Mouse (Mus musculus) brown adipose tissue, adult 24 weeks (tissue): Measurements from ENCODE around the gene Ttll1. TPM values are rescaled to one million over a fixed set of nuclear protein-coding genes. Genes with fewer than 3 reads are reported as not detected.

Source experiments
- H3K27ac ChIP-seq: fragments of 200-500 bp; replicated peaks from 2 replicates; pipeline ENCODE4 v1.5.1; 2012; ENCODE audit warnings: low read depth, mild to moderate bottlenecking, low read length
- H3K4me1 ChIP-seq: fragments of 200-500 bp; 2 replicates; pipeline ENCODE4 v1.6.1; 2012; ENCODE audit warnings: low read length, mixed read lengths; ENCODE audit not compliant: control insufficient read depth, insufficient read depth, insufficient read length
- H3K4me3 ChIP-seq: fragments of 200-500 bp; 2 replicates; pipeline ENCODE4 v1.5.1; 2012; ENCODE audit warnings: low read depth, mild to moderate bottlenecking, low read length, moderate library complexity; ENCODE audit not compliant: insufficient read depth
- polyA plus RNA-seq: library from polyadenylated mRNA; stranded (reverse); fragments of >200 nt; gene quantifications from 2 replicates; pipeline ENCODE4 v1.2.4, GENCODE M21; 2012; ENCODE audit not compliant: missing spikeins, insufficient read depth, insufficient read length

Gene Ttll1
- polyA plus RNA-seq, 1 experiment, result 6.0 TPM

DNA sequence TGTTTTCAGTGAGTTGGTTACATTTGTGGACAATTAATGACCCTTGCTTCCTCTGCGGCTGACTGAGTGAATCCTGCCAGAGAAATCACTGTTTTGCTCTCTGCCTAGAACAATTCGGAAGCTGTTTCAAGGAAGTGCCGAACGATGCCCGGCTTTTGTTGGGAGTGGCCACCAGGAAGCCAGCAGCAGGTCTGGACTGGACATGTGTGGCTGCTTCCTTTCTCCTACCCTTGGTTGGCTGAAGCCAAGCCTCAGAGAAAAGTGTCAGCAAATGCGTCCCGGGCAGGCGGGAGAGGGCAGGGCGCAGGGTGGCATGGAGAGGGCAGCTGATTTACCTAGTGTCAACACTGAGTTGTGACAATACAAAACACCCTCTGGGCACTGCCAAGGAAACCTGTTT is 19.5 kb upstream of the Ttll1 start:
- H3K4me1 ChIP-seq, result peaks cover 15% of the 10 kb centered on the region
- no peak overlapping the region; the same call in 1 of the 2 replicates for H3K4me3 ChIP-seq
- H3K27ac ChIP-seq, result peak overlapping the region; percentile 92

GRCm38 (mm10) chr15:83529765-83530164 is 19.1 kb upstream of the Ttll1 start:
- peak overlapping the region; percentile 92 for H3K27ac ChIP-seq
- H3K4me3 ChIP-seq, result no peak overlapping the region
- H3K4me1 ChIP-seq, result peaks cover 14% of the 10 kb centered on the region

DNA sequence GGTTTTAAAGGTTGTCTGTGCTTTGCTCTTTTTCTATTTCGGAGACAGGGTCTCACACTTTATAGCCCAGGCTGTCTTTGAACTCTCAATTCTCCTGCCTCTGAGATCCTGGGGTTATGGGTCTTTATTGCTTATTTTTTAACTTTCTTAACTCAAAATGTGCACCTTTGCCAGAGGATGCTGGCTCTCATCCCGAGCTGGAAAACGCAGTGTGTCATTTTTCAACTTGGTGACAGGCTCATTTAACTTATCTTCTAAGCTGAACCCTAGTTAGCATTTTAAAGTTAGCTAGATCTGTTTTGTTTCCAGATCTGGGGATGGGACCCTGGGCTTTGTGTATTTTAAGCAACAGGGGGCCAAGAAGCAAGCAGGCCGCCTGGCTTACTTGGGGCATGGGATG is 18.2 kb upstream of the Ttll1 start:
- Histone ChIP-seq H3K27ac (peak overlapping the region; percentile 92), H3K4me1 (peaks cover 14% of the 10 kb centered on the region), H3K4me3 (no peak overlapping the region)

DNA sequence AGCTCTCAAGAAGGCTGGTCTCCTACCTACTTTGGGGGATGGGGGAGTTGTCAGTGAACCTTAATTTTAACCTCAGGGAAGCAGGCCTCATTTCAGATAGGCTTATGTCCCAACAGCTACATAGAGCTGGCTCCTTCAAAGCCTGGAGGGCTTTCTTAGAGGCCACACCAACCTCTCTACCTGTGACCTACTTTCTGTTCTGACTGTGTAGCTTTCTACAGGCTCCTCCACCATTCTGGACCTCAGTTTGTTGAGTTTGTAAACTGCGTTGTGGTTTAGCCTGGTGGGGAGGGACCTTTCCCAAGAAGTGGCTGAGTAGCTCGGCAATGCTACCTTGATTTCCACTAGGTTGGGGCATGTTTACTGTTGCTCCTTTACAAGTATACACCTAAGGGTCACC is 17.1 kb upstream of the Ttll1 start:
- peak overlapping the region; percentile 59; the same call in 1 of the 2 replicates for H3K27ac ChIP-seq
- peak overlapping the region; percentile 84 for H3K4me3 ChIP-seq
- H3K4me1 ChIP-seq, result peaks cover 14% of the 10 kb centered on the region

- Histone ChIP-seq H3K4me3 (peak overlapping the region; percentile 84), H3K4me1 (peaks cover 14% of the 10 kb centered on the region), H3K27ac (peak overlapping the region; percentile 59)
These were observed 16.4 kb upstream of the Ttll1 start for GRCm38 (mm10) chr15:83527092-83527437.

DNA sequence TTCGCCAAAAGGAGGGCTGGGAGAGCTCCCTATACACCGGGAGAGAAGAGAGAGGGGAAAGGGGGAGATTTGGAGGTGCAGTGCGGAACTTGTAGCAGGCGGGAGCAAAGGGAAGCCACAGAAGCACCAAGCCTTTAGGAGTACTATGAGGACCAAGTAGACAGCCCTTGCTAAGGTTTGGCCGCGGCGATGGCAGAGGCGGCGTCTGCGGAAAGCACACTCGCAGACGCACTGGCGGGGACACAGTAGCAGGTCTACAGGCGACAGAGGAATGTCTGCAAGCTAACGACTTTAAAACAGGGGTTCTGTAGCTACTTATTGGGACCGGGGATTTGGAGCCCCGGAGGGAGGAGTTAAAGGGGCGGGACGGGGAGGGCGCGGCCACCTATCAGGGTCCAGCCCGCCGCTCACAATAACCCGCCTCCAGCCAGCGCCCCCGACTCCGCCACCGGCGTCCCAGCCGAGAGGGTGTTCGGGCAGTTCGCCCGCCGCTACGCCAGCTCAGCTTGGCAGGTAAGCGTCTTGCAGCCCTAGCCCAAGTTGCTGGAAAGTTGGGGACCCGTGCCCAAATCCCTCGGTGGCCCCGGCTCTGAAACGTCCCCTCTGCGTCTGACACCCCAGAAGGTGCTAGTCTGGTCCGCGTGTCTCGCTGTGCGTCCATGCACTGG is 15.9 kb upstream of the Ttll1 start, which contains the start of gene Bik:
Bik (plus strand) TSS at position 439 of the 668 bp plus-strand sequence.
- H3K4me1 ChIP-seq, result peaks cover 14% of the 10 kb centered on the region
- peak within 1 kb of the TSS; percentile 59 for H3K27ac ChIP-seq
- H3K4me3 ChIP-seq, result peak within 1 kb of the TSS; percentile 84

- no peak overlapping the region for H3K27ac ChIP-seq
- peaks cover 2% of the 10 kb centered on the region for H3K4me1 ChIP-seq
- no peak overlapping the region for H3K4me3 ChIP-seq
These were observed 13.6 kb upstream of the Ttll1 start for GRCm38 (mm10) chr15:83524333-83524729.

DNA sequence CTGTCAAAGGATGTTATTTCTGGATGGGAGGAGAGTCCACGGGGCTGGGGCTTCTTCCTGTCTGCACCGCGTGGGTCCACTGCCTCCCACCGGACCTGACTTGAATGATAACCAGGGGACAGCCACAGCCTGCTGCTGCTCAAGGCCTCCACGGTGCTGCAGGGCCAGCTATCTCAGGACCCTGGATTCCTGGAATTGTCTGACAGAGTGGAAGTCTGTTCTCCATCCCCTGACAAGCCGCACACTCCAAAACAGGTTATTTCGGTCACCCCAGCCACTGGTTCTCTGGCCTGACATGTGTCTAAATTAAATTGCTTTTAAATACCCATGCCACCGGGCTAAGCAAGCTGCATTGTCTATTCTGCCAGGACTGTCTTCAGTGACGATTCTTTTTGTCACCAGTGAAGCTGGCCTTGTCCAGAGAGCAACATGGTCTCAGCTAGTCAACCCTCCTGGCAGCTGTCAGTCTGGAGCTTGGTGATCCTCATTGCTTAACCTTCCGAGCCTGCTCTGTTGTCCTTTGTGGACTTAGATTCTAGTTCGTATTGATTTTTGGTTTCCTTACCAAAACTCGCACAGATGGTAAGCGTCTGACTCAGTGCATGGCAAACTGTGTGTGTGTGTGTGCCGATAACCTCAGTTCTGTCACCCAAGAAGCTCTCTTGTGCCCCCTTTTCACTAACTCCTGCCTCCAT is 13.1 kb upstream of the Ttll1 start:
- Histone ChIP-seq H3K27ac (no peak overlapping the region), H3K4me1 (no peaks in the 10 kb centered on the region; the same call in none of the 2 replicates), H3K4me3 (no peak overlapping the region)

- H3K27ac ChIP-seq, result no peak overlapping the region
- no peak overlapping the region for H3K4me3 ChIP-seq
- no peaks in the 10 kb centered on the region; the same call in 1 of the 2 replicates for H3K4me1 ChIP-seq
These were observed 12.5 kb upstream of the Ttll1 start for GRCm38 (mm10) chr15:83523196-83523595.

DNA sequence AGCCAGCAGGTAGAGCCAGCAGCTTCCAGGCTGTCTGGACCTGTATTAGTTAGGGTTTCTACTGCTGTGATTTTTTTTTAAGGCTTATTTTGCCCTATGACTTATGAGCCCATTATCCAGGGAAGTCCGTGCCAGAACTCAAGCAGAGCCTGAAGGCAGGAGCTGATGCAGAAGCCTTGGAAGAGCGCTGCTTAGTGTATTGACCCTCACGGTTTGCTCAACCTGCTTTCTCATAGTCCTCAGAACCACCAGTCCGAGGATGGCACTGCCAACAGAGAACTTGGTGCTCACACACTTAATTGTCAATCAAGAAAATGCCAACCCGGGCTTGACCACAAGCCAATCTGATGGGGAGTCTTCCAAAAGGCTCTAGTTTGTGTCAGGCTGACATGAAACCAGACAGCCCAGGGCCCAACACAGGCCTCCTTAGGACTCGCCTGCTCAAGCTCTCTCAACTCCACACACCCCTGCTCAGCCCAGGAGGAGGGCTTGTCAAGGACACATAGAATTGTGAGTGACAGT is 10.2 kb upstream of the Ttll1 start:
- Histone ChIP-seq H3K4me1 (no peaks in the 10 kb centered on the region; the same call in 1 of the 2 replicates), H3K4me3 (no peak overlapping the region), H3K27ac (no peak overlapping the region)

DNA sequence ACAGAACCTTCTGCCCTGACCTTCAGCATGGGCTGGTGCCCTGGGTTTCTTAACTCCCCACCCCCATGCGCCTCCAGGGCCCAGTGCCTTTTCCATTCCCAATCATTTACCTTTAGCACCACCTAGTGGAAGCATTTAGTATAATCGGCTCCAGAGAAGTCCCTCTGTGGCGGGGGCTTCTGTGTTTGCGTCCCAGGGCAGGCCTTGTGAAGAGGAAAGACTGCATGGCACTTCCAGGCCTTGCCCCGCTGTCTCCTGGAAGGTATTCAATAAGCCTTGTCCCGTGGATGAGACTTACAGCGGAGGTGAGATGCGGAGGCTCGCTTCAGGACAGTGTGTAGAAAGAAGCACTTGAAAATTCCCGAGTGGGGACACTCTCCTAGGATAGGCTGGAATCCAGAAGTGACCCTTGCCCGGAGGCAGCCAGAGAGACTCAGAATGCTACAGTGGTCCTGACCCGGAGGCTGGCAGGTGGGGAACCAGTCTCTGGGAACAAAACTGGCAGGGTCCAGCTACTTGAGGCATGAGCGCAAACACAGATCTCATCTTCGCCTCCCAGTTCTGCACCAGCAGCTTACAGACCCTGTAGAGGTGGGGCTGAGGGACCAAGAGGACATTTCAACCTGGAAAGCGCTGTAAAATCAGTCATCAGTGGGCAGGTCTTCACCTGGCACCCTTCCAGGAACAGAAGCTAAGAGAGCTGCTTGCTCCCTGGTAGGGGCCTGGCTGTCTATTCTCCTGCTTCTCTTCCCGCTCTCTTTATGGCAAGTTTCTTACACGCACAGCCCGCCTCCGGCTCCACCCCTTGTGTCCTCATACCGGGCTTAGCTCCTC is 7.7 kb upstream of the Ttll1 start:
- Histone ChIP-seq H3K27ac (no peak overlapping the region), H3K4me1 (no peaks in the 10 kb centered on the region; the same call in 1 of the 2 replicates), H3K4me3 (peak overlapping the region; percentile 8; the same call in 1 of the 2 replicates)

- Histone ChIP-seq H3K4me1 (no peaks in the 10 kb centered on the region), H3K4me3 (no peak overlapping the region), H3K27ac (no peak overlapping the region)
These were observed 4.3 kb upstream of the Ttll1 start for GRCm38 (mm10) chr15:83515018-83515417.

GRCm38 (mm10) chr15:83512489-83513281 is 2.0 kb upstream of the Ttll1 start:
- no peak overlapping the region for H3K27ac ChIP-seq
- H3K4me1 ChIP-seq, result no peaks in the 10 kb centered on the region
- H3K4me3 ChIP-seq, result no peak overlapping the region

GRCm38 (mm10) chr15:83509950-83510804 is 516 bp downstream of the Ttll1 start:
- Histone ChIP-seq H3K4me3 (peak overlapping the region; percentile 68), H3K27ac (no peak overlapping the region), H3K4me1 (no peaks in the 10 kb centered on the region)
